Mouse (Mus musculus): ENCODE measurements at regions not wholly inside any gene's neighbourhood (a gene's known extent, or its start where the extent isn't known, plus 50 kb on each side); places are given as distances from the start of the nearest gene placed in this dataset.

- TF ChIP-seq CTCF (IDR thresholded peaks at IDR 0.05; ENCODE audit: low read depth, low read length) (no peak), POLR2AphosphoS5 (IDR thresholded peaks at IDR 0.05; ENCODE audit: insufficient replicate concordance, low read depth, low read length) (no peak), GATA2 (IDR thresholded peaks at IDR 0.05; ENCODE audit: borderline replicate concordance, low read depth, low read length) (no peak), TAL1 (conservative IDR thresholded peaks at IDR 0.05; ENCODE audit: low read depth, low read length) (no peak), GATA1 (IDR thresholded peaks at IDR 0.05; ENCODE audit: borderline replicate concordance, low read length) (no peak)
Observed at GRCm38 (mm10) chr9:84319338-84319737, 394.4 kb downstream of the Bckdhb start.

All from G1E (cell line).